Mouse (Mus musculus) C2C12 (cell line): ENCODE measurements at regions not wholly inside any gene's neighbourhood (a gene's known extent, or its start where the extent isn't known, plus 50 kb on each side); places are given as distances from the start of the nearest gene placed in this dataset.

Experiments used
- CTCF ChIP-seq: IDR thresholded peaks from one replicate; pipeline ENCODE4 v1.5.1; 2011; ENCODE audit not compliant: control insufficient read depth, insufficient read depth, insufficient read length
- MYOD1 ChIP-seq: IDR thresholded peaks from one replicate; pipeline ENCODE4 v1.6.1; 2011; ENCODE audit warnings: low read depth; ENCODE audit not compliant: control insufficient read depth, insufficient read length

- TF ChIP-seq MYOD1 = no peak
- TF ChIP-seq CTCF = no peak
Measured at GRCm38 (mm10) chr6:51185201-51185600, 247.3 kb upstream of the Nfe2l3 start.
